Mouse (Mus musculus) embryo, embryonic 9.5 days (tissue): ENCODE results near the gene Cnr1.

Experiments used
- DNase-seq: peaks from one replicate; pipeline ENCODE4 v3.0.0-alpha.2; 2017; ENCODE audit errors: extremely low spot score

Gene Cnr1

GRCm38 (mm10) chr4:33924234-33924888, at the start of gene Cnr1:
Cnr1 (plus strand) TSS chr4:33924593.
- DNase-seq, result peak; percentile 87

GRCm38 (mm10) chr4:33879944-33880343, 44.4 kb upstream of the Cnr1 start:
- DNase-seq, result no peak

GRCm38 (mm10) chr4:33886026-33886425, 38.4 kb upstream of the Cnr1 start:
- no peak for DNase-seq

- no peak for DNase-seq
Measured at GRCm38 (mm10) chr4:33889976-33890375, 34.4 kb upstream of the Cnr1 start.

GRCm38 (mm10) chr4:33892178-33892869, 32.1 kb upstream of the Cnr1 start:
- DNase-seq, result no peak

- DNase-seq, result no peak
Measured at GRCm38 (mm10) chr4:33893841-33894240, 30.6 kb upstream of the Cnr1 start.

DNA sequence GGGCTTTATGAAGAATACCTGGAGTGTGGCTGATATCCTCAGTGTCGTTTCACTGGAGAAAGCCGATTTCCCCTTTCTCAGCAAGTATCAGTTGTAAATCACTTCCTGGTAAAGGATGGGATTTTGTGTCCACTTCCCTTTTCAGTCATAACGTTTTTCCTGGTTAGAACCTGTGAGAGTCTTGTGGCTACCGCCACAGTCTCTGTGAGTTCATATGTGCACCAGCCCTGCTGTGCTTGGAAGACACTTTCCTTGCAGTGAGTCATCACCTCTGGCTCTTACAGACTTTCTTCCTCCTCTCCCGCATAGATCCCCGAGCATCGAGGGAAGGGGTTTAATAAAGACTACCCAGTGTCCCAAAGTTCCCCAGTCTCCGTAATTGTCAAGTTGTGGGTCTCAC, 29.3 kb upstream of the Cnr1 start:
- DNase-seq, result no peak

DNA sequence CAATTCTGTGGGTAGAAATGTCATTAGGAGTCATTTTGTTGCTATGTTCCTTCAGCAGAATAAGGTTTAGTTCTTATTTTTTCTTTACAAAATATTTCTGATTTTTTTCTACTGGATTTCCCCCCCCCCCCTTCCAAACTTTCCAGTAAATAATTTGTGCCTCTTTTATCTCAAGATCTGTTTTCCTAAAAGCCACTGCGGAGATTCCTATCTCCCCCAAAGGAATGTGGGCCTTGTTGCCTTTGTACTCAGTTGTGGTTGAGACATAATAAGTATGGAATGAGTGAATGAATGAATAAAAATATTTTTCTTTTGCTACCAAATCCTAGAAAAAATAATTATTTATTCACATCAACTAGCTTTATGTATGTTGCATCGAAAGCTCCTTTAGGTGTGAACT, 28.9 kb upstream of the Cnr1 start:
- DNase-seq, result no peak

DNA sequence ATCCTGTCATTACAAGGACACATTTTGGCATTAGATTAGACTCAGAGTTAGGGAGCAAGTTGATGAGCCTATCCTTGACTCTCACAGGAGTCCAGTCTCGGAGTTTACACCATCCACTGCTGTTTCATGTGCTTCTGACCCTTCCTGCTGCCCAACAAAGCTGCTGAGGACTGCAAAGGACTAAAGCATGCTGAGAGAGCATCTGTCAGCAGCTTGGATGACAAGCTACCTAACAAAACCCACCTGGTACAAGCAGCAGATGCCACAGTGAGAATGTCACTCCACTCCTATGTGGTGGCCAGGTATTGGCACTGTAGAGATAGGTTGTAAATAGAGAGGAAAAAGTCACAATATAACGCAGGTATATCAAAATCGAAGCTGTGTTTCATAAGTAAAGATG, 22.7 kb upstream of the Cnr1 start:
- DNase-seq, result no peak

DNA sequence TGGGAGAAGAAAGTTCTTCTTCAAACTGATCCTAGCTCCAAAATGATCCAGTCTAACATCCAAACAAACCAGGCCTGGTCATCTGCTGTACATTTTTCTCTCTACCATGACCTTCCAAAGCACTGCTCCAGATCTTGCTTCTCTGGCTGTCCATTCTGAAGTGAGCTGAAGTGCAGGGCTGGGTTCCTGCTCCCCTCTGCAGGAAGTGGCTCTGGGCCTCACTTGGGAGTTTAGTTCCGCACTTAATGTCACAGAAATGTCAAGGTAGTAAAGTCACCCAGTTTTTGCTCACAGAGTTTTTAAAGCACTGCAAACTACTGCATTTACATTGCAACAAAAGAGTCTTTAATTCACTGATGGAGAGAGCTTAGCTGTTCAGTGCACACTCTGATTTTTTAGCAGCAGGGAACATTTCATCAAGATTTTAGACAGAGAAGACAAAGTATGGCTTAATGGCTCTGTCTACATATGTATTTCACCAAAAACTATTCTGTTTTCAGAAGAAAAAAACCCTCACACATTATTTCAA, 20.5 kb upstream of the Cnr1 start:
- DNase-seq, result no peak

- DNase-seq, result no peak
Measured at GRCm38 (mm10) chr4:33904826-33905225, 19.6 kb upstream of the Cnr1 start.

GRCm38 (mm10) chr4:33908786-33909185, 15.6 kb upstream of the Cnr1 start:
- no peak for DNase-seq

GRCm38 (mm10) chr4:33915730-33916129, 8.7 kb upstream of the Cnr1 start:
- no peak for DNase-seq

- no peak for DNase-seq
Measured at GRCm38 (mm10) chr4:33920807-33921206, 3.6 kb upstream of the Cnr1 start.

DNA sequence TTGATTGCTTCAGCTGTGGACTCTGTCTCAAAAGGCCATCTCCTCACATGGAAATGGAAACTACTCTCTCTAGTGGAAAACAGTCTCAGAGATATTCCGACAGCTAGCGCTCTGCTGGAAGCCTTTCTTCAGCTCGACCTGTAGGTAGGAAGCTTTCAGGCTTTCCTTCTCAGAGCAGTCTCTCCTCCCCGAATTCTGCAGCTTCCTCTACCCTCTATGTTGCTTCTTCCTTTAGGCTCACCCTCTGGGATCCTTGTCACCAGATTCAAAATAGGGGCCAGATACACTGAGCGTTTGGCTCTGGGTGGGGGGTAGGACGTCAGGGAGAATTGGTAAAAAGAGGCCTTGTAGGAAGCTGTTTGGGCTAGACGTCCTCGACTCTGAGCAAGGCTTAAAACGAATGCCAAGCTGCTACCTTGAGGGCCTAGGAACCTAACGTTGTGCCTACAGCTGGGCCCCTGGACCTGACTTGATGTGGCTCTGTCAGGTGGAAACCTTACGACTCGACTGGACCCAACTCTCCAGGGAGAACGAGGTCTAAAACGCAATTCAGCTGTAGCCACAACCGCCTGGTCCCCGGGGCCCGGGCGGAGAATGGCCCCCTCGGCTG, 1.1 kb upstream of the Cnr1 start:
- peak; percentile 66 for DNase-seq

GRCm38 (mm10) chr4:33923761-33924233, 596 bp upstream of the Cnr1 start:
- no peak for DNase-seq

GRCm38 (mm10) chr4:33924889-33925245, 474 bp downstream of the Cnr1 start:
- DNase-seq, result no peak

DNA sequence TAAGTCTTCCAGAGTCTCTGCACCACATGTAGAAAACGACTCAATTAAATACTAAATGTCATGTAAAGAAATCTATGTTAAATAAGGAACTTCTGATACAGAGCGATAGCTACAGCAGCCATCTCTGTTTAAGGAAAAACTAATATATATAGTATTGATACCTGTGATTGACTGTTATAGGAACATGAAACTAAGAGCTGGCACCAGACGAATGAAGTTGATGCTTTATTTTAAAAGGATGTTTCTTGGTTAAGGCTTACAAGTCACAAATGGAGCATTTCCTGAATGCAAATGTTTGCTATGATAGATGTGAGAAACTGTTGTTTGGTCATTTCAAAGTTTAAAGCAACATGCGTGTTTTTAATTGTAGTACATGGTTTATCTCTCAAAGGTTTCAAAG, 1.1 kb downstream of the Cnr1 start:
- DNase-seq, result no peak

DNA sequence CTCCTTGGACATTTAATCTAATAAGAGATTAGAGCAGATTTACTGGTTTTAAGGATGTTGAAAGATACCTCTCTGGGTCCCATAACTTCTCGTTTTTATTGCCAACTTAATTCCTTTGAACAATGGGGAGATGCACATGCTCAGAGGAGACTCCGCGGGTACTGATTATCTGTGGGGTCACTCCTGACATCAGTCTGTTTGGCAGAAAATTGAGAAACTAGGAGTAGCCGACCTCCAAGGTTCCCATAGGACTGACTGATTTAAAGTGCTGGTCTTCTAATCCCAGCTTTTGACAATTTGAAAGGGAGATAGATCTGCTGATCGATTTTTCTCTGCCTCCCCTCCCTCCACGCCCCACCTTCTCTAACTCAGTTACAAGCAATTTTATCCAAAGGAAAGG, 1.6 kb downstream of the Cnr1 start:
- DNase-seq, result no peak

- DNase-seq, result no peak
Measured at GRCm38 (mm10) chr4:33926730-33927263, 2.4 kb downstream of the Cnr1 start.

DNA sequence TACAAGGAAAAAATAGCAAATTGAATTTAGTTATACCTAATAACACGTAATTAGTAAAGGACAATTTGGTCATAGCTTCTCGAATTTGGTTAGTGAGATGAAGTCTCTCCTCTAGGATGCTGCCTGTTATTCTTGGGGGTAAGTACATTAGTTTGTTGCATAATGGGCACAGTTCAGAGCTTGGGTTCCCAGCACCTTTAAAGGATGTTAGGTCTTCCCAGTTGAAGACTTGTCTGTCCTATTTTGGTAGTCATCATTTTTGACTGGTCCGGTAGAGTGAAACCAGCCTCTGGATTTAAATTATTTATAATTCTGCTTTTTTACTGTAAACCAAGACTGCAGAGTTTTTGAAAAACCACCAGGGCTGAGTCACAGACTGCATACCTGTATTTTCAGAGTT, 3.3 kb downstream of the Cnr1 start:
- no peak for DNase-seq

DNA sequence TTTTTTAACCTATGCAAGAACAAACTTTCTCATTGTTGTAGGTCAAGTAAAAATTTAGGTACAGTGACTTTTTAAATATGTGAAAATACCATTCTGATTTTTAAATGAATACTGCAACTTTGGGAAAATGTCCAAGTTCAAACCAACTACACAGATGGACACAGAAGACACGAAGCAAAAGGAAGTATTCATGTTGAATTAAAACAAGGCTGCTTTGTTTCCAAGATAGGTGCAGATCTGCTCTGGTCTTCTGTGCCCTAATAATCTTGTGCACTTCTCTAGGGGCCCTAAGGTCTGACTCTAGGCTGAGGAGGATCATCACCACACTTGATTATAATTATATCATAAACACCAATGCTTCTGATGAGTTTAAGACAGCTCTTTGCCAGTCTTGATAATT, 4.1 kb downstream of the Cnr1 start:
- no peak for DNase-seq

- DNase-seq, result no peak
Measured at GRCm38 (mm10) chr4:33931347-33931746, 7.0 kb downstream of the Cnr1 start.
